Mouse (Mus musculus): ENCODE results near the gene Irak2.

GRCm38 (mm10) chr6:113597945-113598344 is 40.3 kb upstream of the Irak2 start:
- TF ChIP-seq CTCF (IDR thresholded peaks at IDR 0.05; ENCODE audit: control insufficient read depth, insufficient read depth, low read length) (no peak), POLR2A (IDR thresholded peaks at IDR 0.05; ENCODE audit: borderline replicate concordance, control insufficient read depth, low read depth, low read length) (no peak)
